Mouse (Mus musculus) ES-Bruce4 (cell line): ENCODE data around the gene Zfp764. TPM values are rescaled to one million over a fixed set of nuclear protein-coding genes. Genes with fewer than 3 reads are reported as not detected.
"Not testable (repeated sequence)": the region's sequence is repeated elsewhere in the genome, so short reads cannot be mapped to it uniquely, and the experiment has no call there.

Experiments
- H3K27ac ChIP-seq: 2 replicates; pipeline ENCODE4 v1.5.1; 2012; ENCODE audit warnings: low read length, inconsistent platforms; ENCODE audit not compliant: insufficient read depth
- H3K27me3 ChIP-seq: 2 replicates; pipeline ENCODE4 v1.6.1; 2012; ENCODE audit warnings: mild to moderate bottlenecking, low read length, inconsistent platforms; ENCODE audit not compliant: control insufficient read depth, poor library complexity, insufficient read depth, severe bottlenecking
- H3K36me3 ChIP-seq: 2 replicates; pipeline ENCODE4 v1.6.1; 2012; ENCODE audit warnings: inconsistent platforms, mild to moderate bottlenecking, low read length, moderate library complexity; ENCODE audit not compliant: control insufficient read depth, poor library complexity, insufficient read depth, severe bottlenecking
- H3K4me1 ChIP-seq: one replicate; pipeline ENCODE4 v1.8.1; 2011; ENCODE audit warnings: low read length; ENCODE audit not compliant: control insufficient read depth, insufficient read depth
- H3K4me3 ChIP-seq: 2 replicates; pipeline ENCODE4 v1.5.1; 2011; ENCODE audit warnings: low read depth, mild to moderate bottlenecking, low read length
- H3K9ac ChIP-seq: 2 replicates; pipeline ENCODE4 v1.6.1; 2012; ENCODE audit warnings: low read depth, mild to moderate bottlenecking, inconsistent platforms; ENCODE audit not compliant: poor library complexity, severe bottlenecking
- H3K9me3 ChIP-seq: replicated peaks from 2 replicates; pipeline ENCODE4 v1.6.1; 2012; ENCODE audit warnings: mild to moderate bottlenecking, low read length, inconsistent platforms; ENCODE audit not compliant: control insufficient read depth, poor library complexity, insufficient read depth, severe bottlenecking
- CTCF ChIP-seq: IDR thresholded peaks from one replicate; pipeline ENCODE4 v1.8.1; 2011; ENCODE audit warnings: low read depth, low read length
- EP300 ChIP-seq: IDR thresholded peaks from 2 replicates; pipeline ENCODE4 v1.6.1; 2011; ENCODE audit warnings: low read depth, low read length; ENCODE audit not compliant: insufficient read depth
- POLR2A ChIP-seq: IDR thresholded peaks from one replicate; pipeline ENCODE4 v1.8.1; 2011; ENCODE audit warnings: low read length; ENCODE audit not compliant: insufficient read depth
- polyA plus RNA-seq: library from polyadenylated mRNA; stranded (reverse); fragments of >200 nt; gene quantifications from 2 replicates; pipeline ENCODE4 v1.2.4, GENCODE M21; 2011; ENCODE audit warnings: low read depth; ENCODE audit not compliant: missing spikeins, insufficient read depth, insufficient read length

The Zfp764 gene
- polyA plus RNA-seq, 1 experiment = 1.4 TPM

- Histone ChIP-seq H3K27me3 (no peaks in the 10 kb centered on the region), H3K4me1 (no peaks in the 10 kb centered on the region), H3K27ac (no peak overlapping the region), H3K9ac (no peak overlapping the region), H3K4me3 (peak overlapping the region; percentile 93), H3K9me3 (no peaks in the 10 kb centered on the region), H3K36me3 (peaks cover 13% of the 10 kb centered on the region)
- TF ChIP-seq POLR2A = no peak
- TF ChIP-seq CTCF = no peak
- no peak for TF ChIP-seq EP300
Observed at GRCm38 (mm10) chr7:127422247-127422646, 15.6 kb upstream of the Zfp764 start.

- Histone ChIP-seq H3K27me3 (no peaks in the 10 kb centered on the region), H3K36me3 (peaks cover 13% of the 10 kb centered on the region), H3K27ac (no peak within 1 kb of the TSS), H3K9me3 (no peaks in the 10 kb centered on the region), H3K4me3 (peak within 1 kb of the TSS; percentile 93), H3K9ac (peak within 1 kb of the TSS; percentile 73), H3K4me1 (no peaks in the 10 kb centered on the region)
- TF ChIP-seq POLR2A (peak; percentile 78), CTCF (no peak), EP300 (peak; percentile 59; the same call in 1 of the 2 replicates)
Observed at GRCm38 (mm10) chr7:127421388-127422191, 15.0 kb upstream of the Zfp764 start, which contains the start of gene Zfp688. Zfp688 (minus strand) TSS chr7:127422068.

- H3K4me3 ChIP-seq = no peak overlapping the region
- no peaks in the 10 kb centered on the region for H3K9me3 ChIP-seq
- TF ChIP-seq POLR2A (no peak), CTCF (no peak), EP300 (no peak)
- H3K27ac ChIP-seq = no peak overlapping the region
- H3K9ac ChIP-seq = no peak overlapping the region
- H3K4me1 ChIP-seq = no peaks in the 10 kb centered on the region
- H3K36me3 ChIP-seq = no peaks in the 10 kb centered on the region
- no peaks in the 10 kb centered on the region for H3K27me3 ChIP-seq
Observed at GRCm38 (mm10) chr7:127411418-127411817, 4.8 kb upstream of the Zfp764 start.

GRCm38 (mm10) chr7:127404101-127404500 lies 2.5 kb downstream of the Zfp764 start:
- not testable (repeated sequence) for H3K36me3 ChIP-seq

GRCm38 (mm10) chr7:127402980-127403379 lies 3.6 kb downstream of the Zfp764 start:
- Histone ChIP-seq H3K27me3 (no peaks in the 10 kb centered on the region), H3K9me3 (no peaks in the 10 kb centered on the region), H3K9ac (no peak overlapping the region), H3K4me3 (no peak overlapping the region), H3K36me3 (no peaks in the 10 kb centered on the region), H3K27ac (no peak overlapping the region), H3K4me1 (no peaks in the 10 kb centered on the region)
- TF ChIP-seq CTCF (peak; percentile 52), EP300 (no peak)

More at GRCm38 (mm10) chr7:127404101-127404500, 2.5 kb downstream of the Zfp764 start:
- H3K27me3 ChIP-seq, H3K4me1 ChIP-seq, H3K9me3 ChIP-seq, H3K9ac ChIP-seq, H3K4me3 ChIP-seq, H3K27ac ChIP-seq: not testable (repeated sequence)

GRCm38 (mm10) chr7:127400355-127400754 lies 6.3 kb downstream of the Zfp764 start:
- H3K9ac ChIP-seq = no peak overlapping the region
- no peak for TF ChIP-seq CTCF
- TF ChIP-seq POLR2A = no peak
- no peak for TF ChIP-seq EP300
- no peak overlapping the region for H3K4me3 ChIP-seq
- H3K27ac ChIP-seq = no peak overlapping the region
- no peaks in the 10 kb centered on the region for H3K36me3 ChIP-seq
- H3K4me1 ChIP-seq = no peaks in the 10 kb centered on the region
- H3K27me3 ChIP-seq = no peaks in the 10 kb centered on the region
- no peaks in the 10 kb centered on the region for H3K9me3 ChIP-seq
